Mouse (Mus musculus): ENCODE results near the gene Uhmk1.

GRCm38 (mm10) chr1:170163398-170163943, 51.7 kb downstream of the Uhmk1 start:
- TF ChIP-seq CTCF (IDR thresholded peaks at IDR 0.05; ENCODE audit: low read depth) = no peak
- TF ChIP-seq EP300 (IDR thresholded peaks at IDR 0.05; ENCODE audit: low read depth) = peak; percentile 52
